Mouse (Mus musculus): ENCODE results near the gene Dop1b.
A peak's percentile ranks its signal among the peaks of the same experiment; 100 is the strongest.

Gene Dop1b

GRCm38 (mm10) chr16:93831627-93832395 is 120.1 kb downstream of the Dop1b start, which contains the start of gene Morc3:
TSS of gene Morc3 (plus strand) at chr16:93832121.
- peak; percentile 100 for DNase-seq

- DNase-seq: peak; percentile 71
Measured at GRCm38 (mm10) chr16:93832451-93833276, 121.0 kb downstream of the Dop1b start.

- DNase-seq: no peak
Measured at GRCm38 (mm10) chr16:93833551-93833950, 121.8 kb downstream of the Dop1b start.

GRCm38 (mm10) chr16:93834076-93834475 is 122.4 kb downstream of the Dop1b start:
- DNase-seq: no peak

GRCm38 (mm10) chr16:93839049-93839448 is 127.3 kb downstream of the Dop1b start:
- DNase-seq: no peak

- no peak for DNase-seq
Measured at GRCm38 (mm10) chr16:93850527-93850926, 138.8 kb downstream of the Dop1b start.

GRCm38 (mm10) chr16:93859967-93860366 is 148.3 kb downstream of the Dop1b start:
- no peak for DNase-seq

Data from kidney, postnatal 10 days (tissue).